Mouse (Mus musculus): Measurements from ENCODE around the gene Ints2. TPM values are rescaled to one million over a fixed set of nuclear protein-coding genes. Genes with fewer than 3 reads are reported as not detected.
A peak's percentile ranks its signal among the peaks of the same experiment; 100 is the strongest.
"Not testable (repeated sequence)": the region's sequence is repeated elsewhere in the genome, so short reads cannot be mapped to it uniquely, and the experiment has no call there.

The Ints2 gene
- total RNA-seq (2021), result 10 to 100 TPM; 21.0 to 28.2 TPM

DNA sequence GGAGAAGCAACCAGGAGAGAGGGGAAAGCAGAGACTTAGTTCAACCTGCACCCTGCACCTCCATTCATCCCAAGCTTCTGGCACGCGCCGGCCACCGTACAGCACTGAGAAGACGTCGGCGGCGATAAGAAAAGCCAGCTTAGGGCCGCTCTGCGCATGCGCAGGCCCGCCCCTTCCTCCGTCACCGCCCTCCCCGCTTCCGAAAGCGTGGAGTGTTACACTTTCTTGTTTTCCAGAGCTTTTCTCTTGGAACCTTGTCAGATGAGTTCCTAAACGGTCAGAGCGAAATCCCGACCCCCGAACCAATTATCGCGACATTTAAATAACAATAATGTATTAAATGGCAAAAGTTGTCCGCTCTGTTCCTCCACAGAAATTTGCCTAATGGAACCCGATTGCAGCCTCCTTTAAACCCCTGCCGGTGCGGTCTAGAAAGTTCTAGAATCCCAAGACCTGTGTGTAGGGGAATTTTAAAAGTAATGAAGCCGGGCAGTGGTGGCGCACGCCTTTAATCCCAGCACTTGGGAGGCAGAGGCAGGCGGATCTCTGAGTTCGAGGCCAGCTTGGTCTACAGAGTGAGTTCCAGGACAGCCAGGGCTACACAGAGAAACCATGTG, at the start of gene Ints2:
Gene Ints2, minus strand, starts transcription at position 116 of the 617 bp plus-strand sequence.
- intact Hi-C loops (cut with DNase I), result loop anchor here (10.0 kb wide), 1 partner anchor 177 kb away; no protein-coding TSS in a partner anchor
- DNase-seq (ENCODE audit: low spot score in 2 of 2), result peak; percentile 95

DNA sequence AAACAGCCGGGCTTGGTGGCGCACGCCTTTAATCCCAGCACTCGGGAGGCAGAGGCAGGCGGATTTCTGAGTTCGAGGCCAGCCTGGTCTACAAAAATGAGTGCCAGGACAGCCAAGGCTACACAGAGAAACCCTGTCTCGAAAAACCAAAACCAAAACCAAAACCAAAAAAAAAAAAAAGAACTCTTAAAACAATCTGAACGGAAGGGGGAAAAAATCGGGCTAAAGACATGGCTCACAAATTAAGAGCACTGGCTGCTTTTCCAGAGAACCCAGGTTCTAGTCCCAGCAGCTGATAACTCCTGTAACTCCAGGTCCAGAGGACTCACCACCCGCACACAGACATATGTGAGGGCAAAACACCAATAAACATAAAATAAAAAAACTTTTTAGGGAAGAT, 34.8 kb upstream of the Ints2 start:
- DNase-seq (ENCODE audit: low spot score in 2 of 2); intact Hi-C loops (cut with DNase I): not testable (repeated sequence)

DNA sequence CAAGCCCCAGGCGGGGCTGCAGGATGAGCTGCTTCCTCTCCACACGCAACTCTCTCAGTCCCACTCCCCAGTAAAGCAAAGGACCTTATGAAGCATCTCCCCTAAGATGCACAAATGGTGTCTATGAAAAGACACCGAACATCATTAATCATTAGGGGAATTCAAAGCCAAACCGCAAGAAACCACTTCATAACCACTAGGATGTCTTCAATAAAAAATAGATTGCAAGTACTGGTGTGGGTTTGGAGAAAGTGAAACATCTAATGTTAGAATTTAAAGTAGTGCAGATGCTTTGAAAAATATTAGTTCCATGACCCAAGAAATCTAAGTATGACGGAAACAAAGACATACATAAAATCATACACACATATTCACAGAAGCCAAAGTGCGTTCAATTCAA, 34.3 kb upstream of the Ints2 start:
- intact Hi-C loops (cut with DNase I), result no loop called here

DNA sequence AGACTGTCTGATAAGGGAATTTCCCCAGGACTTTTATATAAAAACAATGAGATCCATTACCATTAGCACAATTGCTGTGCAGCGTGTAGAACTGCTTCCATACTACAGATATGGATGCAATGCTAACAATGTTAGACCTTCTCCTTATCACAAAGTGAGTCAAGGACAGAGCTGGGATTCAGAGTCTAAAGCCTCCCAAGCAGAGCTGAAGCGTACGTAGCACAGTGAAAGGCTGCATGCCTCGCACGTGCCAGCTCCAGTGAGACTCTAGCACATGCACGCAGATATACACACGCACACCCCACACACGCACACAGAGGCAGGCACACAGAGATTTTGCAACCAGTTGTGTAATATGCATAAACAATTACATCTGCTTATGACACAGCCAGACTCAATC, 28.4 kb upstream of the Ints2 start:
- intact Hi-C loops (cut with DNase I), result no loop called here
- DNase-seq (ENCODE audit: low spot score in 2 of 2), result no peak

More for the DNA sequence above, 34.3 kb upstream of the Ints2 start:
- no peak for DNase-seq (ENCODE audit: low spot score in 2 of 2)

DNA sequence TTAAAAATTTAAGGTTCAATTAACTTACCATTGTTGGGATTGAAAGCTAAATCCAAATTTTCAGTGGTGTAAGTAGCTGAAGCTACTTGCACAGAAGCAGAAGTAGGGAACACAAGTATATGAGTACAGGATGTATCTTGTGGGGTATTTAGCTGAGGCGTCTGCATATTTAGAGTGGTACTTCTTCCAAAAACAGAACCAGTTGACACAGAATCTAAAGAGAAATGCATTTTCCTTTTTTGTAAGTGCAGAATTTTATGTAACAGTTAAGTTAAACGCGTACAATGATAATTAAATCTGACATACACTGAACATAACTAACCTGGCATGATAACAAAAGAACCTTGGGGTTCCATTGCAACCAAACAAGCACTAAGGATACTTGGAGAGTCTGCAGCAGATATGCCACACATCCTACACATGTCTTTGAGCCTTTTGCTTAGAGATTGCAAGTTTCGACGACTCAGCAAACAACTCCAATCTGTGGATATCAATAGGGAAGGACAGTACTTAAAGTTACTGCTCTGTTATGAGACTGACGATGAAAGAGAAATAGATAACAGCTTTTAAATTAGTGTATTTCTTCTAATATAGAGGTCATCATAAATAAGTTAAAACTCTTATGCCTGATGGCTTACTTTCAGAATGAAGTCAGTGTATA, 21.2 kb upstream of the Ints2 start:
- intact Hi-C loops (cut with DNase I), result no loop called here
- DNase-seq (ENCODE audit: low spot score in 2 of 2), result no peak

DNA sequence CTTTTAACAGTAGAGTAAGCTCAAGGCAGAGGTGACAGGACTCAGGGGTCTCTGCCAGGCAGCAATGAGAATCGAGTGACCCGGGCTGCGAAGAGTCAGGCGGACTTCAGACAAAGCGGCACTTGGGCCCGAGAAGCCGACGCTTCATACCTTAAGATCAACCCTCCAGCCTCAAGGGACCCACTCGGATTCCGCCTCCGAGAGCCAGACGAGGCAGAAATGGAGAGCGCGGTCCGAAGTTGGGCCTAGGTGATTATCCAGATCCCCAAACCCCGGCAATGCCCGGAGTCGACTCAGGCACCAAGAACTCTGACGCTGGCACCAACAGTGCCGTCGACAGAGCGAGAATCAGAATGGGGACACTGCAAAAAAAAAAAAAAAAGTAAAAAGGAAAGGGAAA, 321 bp downstream of the Ints2 start:
- no peak for DNase-seq (ENCODE audit: low spot score in 2 of 2)
- intact Hi-C loops (cut with DNase I), result loop anchor here (10.0 kb wide), 1 partner anchor 178 kb away; no protein-coding TSS in a partner anchor

DNA sequence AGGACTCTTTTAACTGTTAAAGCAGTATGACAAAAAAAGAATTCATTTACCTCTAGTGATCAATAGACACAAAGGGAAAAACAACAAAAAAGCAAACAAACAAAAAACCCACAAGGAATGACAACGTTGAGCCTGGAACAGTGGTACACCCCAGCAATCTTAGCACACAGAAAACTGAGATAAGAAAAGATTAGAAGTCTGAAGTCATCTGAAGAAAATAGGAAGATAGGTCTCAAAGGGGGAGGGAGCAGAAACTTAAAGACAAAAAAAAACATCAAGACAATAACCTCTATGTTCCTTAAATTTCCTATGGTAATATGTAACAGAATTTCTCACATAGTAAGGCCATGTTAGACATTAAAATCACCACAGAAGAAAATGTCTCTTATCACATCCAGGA, 4.0 kb downstream of the Ints2 start:
- DNase-seq (ENCODE audit: low spot score in 2 of 2), result no peak
- intact Hi-C loops (cut with DNase I), result loop anchor here (10.0 kb wide), 1 partner anchor 181 kb away; no protein-coding TSS in a partner anchor

DNA sequence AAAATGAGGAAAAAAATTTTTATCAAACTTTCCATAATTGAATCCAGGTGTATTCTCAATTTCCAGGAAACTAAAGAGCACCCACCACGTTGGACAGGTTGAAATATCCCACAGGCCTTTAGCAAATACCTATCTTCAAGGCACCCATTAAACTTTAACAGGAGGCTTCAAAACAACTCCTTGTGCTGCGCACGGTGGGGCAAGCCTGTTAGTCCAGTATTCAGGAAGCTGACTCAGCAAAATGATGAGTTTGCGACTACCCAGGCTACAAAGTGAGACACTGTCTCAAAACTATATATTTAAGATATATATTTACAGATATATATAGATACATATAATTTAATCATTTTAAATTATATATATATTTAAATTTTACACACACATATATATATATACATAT, 24.9 kb downstream of the Ints2 start:
- DNase-seq (ENCODE audit: low spot score in 2 of 2), result no peak
- intact Hi-C loops (cut with DNase I), result no loop called here

DNA sequence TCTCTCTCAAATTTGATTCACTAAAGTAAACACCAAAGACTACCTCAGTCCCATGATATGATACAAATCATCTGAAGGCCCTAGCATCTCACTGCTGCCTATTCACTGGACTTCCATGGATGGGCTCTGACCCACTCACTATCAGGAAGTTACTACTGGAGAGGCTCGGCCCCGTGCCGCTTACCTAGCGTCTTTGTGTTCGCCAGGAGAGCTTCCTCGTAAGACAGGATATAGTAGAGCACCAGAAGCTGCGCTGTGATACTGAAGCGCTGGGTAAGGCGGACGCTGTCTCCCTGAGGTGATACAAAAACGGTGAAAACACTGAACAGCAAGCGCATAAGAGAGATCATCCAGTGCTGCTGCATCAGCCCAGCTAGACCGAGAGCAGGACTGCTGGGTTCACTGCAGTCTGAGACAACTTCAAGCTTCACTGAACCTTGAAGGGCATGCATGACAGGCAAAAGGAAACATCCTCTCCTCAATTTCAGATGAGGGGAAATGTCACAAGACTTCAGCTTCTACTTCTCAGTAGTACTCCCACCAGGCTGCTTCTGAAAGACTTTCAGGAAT, 25.5 kb downstream of the Ints2 start:
- DNase-seq (ENCODE audit: low spot score in 2 of 2), result no peak
- intact Hi-C loops (cut with DNase I), result no loop called here

DNA sequence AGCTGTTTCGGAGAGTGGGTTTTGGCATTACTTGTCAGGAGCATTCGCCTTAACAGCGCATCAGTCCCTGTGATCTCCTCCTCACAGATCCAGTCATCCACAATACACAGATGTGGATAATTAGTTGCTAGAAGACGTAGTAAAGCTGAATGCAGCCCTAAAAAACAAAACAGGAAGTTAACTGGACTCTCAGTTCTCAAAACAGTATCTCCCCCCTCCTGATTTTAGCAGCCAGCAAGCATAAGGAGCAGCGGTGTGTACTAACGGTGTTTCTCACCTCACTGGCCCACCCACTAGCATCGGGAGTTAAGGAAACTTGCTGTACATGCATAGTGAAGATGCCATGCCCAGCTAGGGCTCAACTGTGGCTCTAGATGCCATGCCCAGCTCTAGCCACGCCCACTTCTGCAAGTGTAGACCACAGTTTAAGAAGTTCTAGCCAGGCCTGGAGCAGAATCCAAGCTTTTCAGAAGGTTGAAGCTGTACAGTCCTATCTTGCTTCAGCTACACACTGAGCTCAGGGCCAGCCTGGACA, 30.7 kb downstream of the Ints2 start:
- DNase-seq (ENCODE audit: low spot score in 2 of 2), result no peak
- intact Hi-C loops (cut with DNase I), result no loop called here

DNA sequence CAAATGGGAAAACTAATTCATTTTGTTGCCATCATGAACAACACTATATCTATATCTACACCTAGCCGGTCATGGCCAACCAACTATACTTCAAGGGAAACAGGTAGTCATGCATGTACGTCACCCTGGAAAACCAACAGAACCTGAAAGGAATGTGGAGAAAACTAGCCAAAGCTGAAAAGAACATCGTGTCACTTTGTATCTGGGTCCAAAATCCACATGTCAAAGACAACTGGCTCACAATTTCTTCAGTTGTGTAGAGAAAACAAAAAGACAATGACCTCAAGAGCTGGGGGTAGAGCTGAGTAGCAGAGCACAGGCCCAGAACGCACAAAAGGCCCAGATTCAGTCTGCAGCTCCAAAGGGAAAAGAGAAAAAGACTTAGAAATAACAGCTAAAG, 31.6 kb downstream of the Ints2 start:
- intact Hi-C loops (cut with DNase I), result no loop called here
- no peak for DNase-seq (ENCODE audit: low spot score in 2 of 2)

DNA sequence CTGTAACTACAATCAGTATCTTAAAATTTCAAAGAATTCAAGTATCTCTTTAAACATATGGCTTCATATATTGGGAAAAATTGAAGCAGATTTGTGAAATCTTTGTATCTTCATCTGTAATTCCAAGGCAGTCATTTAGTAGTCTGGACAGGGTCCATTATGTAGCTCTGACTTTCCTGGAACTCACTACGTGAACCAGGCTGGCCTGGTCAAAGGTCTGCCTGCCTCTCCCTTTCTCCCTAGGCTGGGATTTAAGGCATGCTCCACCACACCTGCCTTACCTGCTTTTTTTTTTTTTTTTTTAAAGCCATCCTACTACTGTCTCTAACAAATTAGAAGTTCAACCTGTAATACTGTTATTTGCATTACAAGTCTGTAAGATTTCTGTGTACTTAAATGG, 45.6 kb downstream of the Ints2 start:
- intact Hi-C loops (cut with DNase I), result no loop called here
- no peak for DNase-seq (ENCODE audit: low spot score in 2 of 2)

DNA sequence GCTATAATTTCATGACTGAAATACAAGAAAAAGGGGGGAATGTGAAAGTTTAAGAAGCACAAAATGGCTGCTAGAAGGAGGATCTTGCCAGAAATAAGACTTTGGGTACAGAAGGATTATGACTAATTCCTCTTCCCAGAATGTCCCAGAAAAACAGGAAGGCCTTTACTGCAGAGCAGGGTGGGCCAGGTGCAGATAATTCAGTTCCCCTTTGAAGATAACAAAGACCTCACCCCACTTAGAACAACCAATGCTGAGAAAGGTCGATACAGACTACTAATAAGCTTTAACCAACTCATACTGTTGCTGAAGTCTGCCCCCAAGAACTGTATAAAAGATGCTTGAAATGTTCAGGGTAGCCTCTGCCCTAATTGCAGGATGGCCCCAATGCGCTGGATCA, 48.3 kb downstream of the Ints2 start:
- intact Hi-C loops (cut with DNase I), result no loop called here
- DNase-seq (ENCODE audit: low spot score in 2 of 2), result no peak

DNA sequence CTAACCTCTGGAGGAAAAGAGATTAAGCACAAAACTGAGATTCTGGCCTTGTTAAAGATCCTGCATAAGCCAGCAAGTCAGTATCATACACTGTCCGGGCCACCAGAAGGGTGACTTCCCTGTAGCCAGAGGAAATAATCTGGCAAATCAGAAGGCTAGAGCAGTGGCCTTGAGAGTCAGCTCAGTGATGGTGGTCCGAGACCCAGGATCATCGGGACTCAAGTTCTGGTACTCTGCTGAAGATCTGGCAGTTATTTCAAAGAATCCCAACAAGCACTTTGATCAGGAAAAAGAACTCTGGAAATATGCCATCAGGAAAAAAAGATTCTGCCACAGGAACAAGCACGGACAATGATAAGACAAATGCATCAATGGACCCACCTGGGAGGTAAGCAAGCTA, 51.5 kb downstream of the Ints2 start:
- intact Hi-C loops (cut with DNase I), result no loop called here
- DNase-seq (ENCODE audit: low spot score in 2 of 2), result no peak

DNA sequence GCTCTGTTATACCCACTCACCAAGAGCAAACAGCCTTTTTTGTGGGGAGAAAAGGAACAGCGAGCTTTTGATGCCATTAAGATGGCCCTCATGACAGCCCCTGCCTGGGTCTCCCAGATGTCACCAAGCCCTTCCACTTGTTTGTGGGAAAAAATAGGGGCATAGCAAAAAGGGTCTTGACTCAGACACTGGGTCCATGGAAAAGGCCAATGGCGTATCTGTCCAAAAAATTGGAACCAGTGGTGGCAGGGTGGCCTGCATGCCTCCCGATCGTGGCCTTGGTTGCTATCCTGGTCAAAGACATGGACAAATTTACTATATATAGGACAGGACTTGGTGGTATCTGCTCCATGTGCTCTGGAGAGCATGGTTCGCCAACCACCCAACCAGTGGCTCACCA, 52.3 kb downstream of the Ints2 start:
- intact Hi-C loops (cut with DNase I), result no loop called here
- DNase-seq (ENCODE audit: low spot score in 2 of 2), result no peak

DNA sequence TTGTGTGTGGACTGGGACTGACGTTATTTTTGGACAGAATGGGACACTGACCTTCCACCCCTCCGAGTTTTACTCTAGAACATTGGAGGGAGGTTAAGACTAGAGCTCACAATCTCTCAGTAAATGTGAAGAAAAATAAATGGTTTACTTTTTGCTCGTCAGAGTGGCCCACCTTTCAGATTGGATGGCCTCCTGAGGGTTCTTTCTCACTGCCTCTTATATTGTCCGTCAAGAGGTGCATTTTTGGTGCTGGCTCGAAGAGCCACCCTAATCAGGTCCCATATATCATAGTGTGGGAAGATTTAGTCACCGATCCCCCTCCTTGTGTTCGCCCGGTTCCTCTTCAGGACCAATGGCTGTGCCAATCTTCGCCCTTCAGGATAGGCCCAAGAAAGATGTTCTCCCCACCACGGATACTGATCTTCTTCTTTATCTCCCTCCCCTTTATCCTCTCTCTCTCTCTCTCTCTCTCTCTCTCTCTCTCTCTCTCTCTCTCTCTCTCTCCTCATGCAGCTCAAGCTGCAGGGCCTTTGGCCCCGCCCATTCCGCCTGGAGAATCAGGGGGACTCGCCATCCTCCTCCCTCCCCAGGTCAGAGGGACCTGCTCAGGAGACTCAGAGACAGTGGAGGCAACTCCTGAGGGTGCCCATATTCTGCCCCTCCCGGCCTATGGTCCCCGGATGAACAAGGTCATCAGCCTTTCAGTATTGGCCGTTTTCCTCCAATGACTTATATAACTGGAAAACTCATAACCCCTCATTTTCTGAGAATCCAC, 55.3 kb downstream of the Ints2 start:
- intact Hi-C loops (cut with DNase I), result no loop called here
- no peak for DNase-seq (ENCODE audit: low spot score in 2 of 2)

DNA sequence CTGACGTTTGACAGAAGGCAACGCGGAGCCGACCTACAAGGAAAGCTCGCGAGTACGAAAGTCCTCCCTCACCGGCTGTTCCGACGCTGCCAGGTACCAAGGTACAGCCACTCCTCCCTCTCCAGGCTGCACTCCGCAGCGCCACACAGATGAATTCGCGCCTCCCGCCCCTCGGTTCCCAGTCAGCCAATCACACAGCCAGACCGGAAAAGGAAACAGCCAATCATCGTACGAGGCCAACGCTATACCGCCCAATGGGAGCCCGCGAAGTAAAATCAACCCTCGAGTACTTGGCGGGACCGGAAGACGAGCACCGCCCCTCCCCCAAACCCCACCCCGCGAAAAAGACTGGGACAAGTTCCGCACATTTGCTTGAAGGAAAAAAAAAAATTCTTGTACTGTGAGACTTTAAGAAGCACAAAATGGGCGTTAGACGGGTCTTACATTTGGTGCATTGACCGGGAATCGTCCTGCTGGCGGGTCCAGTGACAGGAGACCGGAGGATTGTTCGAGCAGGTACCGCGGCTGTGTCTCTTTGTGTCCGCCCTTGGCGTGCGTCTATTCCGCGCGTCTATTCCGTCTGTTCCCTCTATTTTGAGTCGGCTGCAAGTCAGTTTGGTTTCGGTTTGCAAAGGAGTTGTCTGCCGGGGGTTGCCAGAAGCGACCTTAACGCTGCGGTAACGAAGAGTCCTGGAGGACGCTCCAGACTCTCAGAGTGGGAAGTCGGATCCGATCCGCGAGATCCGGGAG, 56.2 kb downstream of the Ints2 start, which contains the start of gene Brip1:
Gene Brip1, minus strand, starts transcription at position 157 of the 750 bp plus-strand sequence.
- intact Hi-C loops (cut with DNase I), result no loop called here
- DNase-seq (ENCODE audit: low spot score in 2 of 2), result peak; percentile 85 to 90

DNA sequence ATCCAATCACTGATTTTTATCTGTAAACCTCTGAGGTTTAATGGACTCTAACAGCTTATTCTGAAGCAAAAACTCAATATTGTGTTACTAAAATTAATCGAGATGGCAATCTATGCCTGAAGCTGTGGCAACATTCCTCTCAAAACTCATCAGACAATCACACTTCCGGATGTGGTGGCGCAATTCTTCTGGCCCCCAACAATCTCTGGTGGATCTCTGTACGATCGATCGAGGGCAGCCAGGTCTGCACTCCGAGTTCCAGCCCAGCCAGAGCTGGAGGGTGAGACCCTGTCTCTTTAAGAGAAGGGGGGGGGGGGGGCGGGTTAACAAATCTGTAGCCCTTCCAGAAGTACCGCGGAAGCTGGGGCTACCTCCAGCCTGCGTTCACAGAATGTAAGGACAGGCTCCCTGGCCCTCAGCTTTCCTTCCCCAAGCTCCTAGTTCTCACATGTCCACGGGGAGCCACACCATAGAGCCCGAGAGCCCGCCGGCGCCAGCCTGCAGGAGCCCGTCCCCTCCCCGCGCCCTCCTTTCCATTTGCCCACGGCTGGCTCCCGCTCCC, 56.8 kb downstream of the Ints2 start:
- intact Hi-C loops (cut with DNase I), result no loop called here

DNA sequence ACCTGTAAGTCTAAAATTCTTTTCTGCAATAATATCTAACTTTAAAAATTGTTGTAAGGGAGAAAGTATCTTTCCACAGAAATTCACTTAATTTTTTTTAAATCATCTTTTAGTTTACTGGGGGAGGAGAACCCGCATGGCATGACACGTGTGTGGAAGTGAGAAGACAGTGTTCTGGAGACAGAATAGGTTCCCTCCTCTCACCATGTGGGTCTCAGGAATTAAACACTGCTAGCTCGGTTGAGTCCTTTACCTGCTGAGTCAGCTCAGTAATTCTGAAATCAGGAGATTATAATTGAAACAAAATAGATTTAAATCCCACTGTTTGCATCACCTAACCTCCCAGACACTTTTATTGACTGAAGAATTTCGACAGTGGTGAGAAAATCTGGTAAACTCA, 57.6 kb downstream of the Ints2 start:
- intact Hi-C loops (cut with DNase I), result no loop called here
- no peak for DNase-seq (ENCODE audit: low spot score in 2 of 2)

More for the DNA sequence above, 56.8 kb downstream of the Ints2 start:
- no peak for DNase-seq (ENCODE audit: low spot score in 2 of 2)
